Mouse (Mus musculus) CH12.LX (cell line): ENCODE results near the gene Sox2.

Source experiments
- CTCF ChIP-seq, 2 experiments: IDR thresholded peaks in 1 of 2; conservative IDR thresholded peaks in 1 of 2; 2 replicates each; pipeline ENCODE4 v1.5.1; 2011 to 2012; ENCODE audit warnings: low read depth in 2 of 2, low read length in 2 of 2, improper control_type of control experiment in 1 of 2, inconsistent platforms in 1 of 2, mild to moderate bottlenecking in 1 of 2, moderate library complexity in 1 of 2
- EP300 ChIP-seq: IDR thresholded peaks from 2 replicates; pipeline ENCODE4 v1.6.1; 2011; ENCODE audit warnings: low read length, improper control_type of control experiment
- POLR2A ChIP-seq: IDR thresholded peaks from 2 replicates; pipeline ENCODE4 v1.6.1; 2011; ENCODE audit warnings: low read depth, mild to moderate bottlenecking, improper control_type of control experiment, low read length
- RAD21 ChIP-seq: IDR thresholded peaks from 2 replicates; pipeline ENCODE4 v1.6.1; 2011; ENCODE audit warnings: low read depth, mild to moderate bottlenecking, low read length, improper control_type of control experiment, moderate library complexity
- SMC3 ChIP-seq: IDR thresholded peaks from 2 replicates; pipeline ENCODE4 v1.6.1; 2011; ENCODE audit warnings: low read depth, low read length, improper control_type of control experiment
- UBTF ChIP-seq: IDR thresholded peaks from 2 replicates; pipeline ENCODE4 v1.6.1; 2012; ENCODE audit warnings: low read depth, mild to moderate bottlenecking, inconsistent platforms, low read length, improper control_type of control experiment, moderate library complexity

DNA sequence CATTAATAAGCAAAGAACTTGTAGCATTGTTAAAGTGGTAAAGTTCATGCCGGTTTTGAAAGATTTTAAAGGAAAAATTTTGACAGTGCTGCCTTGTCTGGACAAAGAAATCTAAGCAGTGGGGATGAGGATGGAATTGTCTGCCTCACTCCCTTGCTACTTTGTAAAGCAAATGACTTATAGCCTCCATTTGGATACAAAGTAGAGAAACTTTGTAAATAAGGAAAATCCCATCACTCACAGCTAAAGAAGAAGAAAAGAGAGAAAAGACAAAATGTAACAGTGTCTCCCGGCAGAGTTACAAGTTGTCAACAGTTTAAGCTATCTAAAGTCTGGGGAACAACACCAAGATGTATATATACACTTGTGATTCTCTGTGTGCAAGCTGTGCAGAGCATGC lies 29.2 kb downstream of the Sox2 start:
- TF ChIP-seq SMC3 (no peak), CTCF (conservative IDR thresholded peaks at IDR 0.05 in 1 of 2, IDR thresholded peaks at IDR 0.05 in 1 of 2; ENCODE audit: low read depth in 2 of 2, low read length in 2 of 2) (no peak), POLR2A (no peak), RAD21 (no peak), UBTF (no peak), EP300 (no peak)
